Mouse (Mus musculus) CH12.LX (cell line): Measurements from ENCODE around the gene Hspa12a. TPM values are rescaled to one million over a fixed set of nuclear protein-coding genes. Genes with fewer than 3 reads are reported as not detected.

ENCODE experiments used
- DNase-seq: peaks from one replicate; pipeline ENCODE4 v3.0.0-alpha.2; 2013; ENCODE audit errors: extremely low read depth
- H3K27ac ChIP-seq: 2 replicates; pipeline ENCODE4 v1.5.1; 2012; ENCODE audit warnings: low read depth, mild to moderate bottlenecking, control low read depth, moderate library complexity; ENCODE audit not compliant: insufficient read depth
- H3K27me3 ChIP-seq: replicated peaks from 2 replicates; pipeline ENCODE3; 2012; ENCODE audit warnings: inconsistent platforms
- H3K36me3 ChIP-seq, 2 experiments: replicated peaks in 1 of 2; 2 replicates each; pipeline versions ENCODE3 to v1.6.1; 2012; ENCODE audit warnings: inconsistent platforms in 1 of 2, low read length in 1 of 2, mild to moderate bottlenecking in 1 of 2, mixed read lengths in 1 of 2, moderate library complexity in 1 of 2; ENCODE audit not compliant: control insufficient read depth in 1 of 2, insufficient read depth in 1 of 2
- H3K4me1 ChIP-seq, 2 experiments: 2 replicates each; pipeline ENCODE4 v1.6.1; 2012; ENCODE audit warnings: inconsistent platforms in 1 of 2, moderate library complexity in 1 of 2; ENCODE audit not compliant: insufficient read depth in 2 of 2, control insufficient read depth in 1 of 2
- H3K4me2 ChIP-seq: 2 replicates; pipeline ENCODE4 v1.6.1; 2012; ENCODE audit warnings: low read depth, mild to moderate bottlenecking, control low read depth; ENCODE audit not compliant: poor library complexity, insufficient read depth, severe bottlenecking
- H3K4me3 ChIP-seq, 3 experiments: fragments of 150-350 bp in 1 of 3; sonication (generic) in 1 of 3; replicated peaks in 1 of 3; 2 replicates each; pipeline versions ENCODE3 to v1.5.1; 2011 to 2012; ENCODE audit warnings: low read depth in 2 of 3, low read length in 2 of 3, mild to moderate bottlenecking in 2 of 3, moderate library complexity in 2 of 3, control low read depth in 1 of 3, improper control_type of control experiment in 1 of 3, inconsistent platforms in 1 of 3, mixed read lengths in 1 of 3; ENCODE audit not compliant: poor library complexity in 1 of 3
- H3K79me2 ChIP-seq: replicated peaks from 2 replicates; pipeline ENCODE4 v1.6.1; 2012; ENCODE audit warnings: mild to moderate bottlenecking, moderate library complexity; ENCODE audit not compliant: control insufficient read depth, poor library complexity, insufficient read depth, severe bottlenecking; ENCODE audit errors: extremely low read depth
- H3K9ac ChIP-seq: 2 replicates; pipeline ENCODE4 v1.6.1; 2012; ENCODE audit warnings: low read depth, mild to moderate bottlenecking, control low read depth, moderate library complexity; ENCODE audit not compliant: insufficient read depth
- H3K9me3 ChIP-seq: replicated peaks from 2 replicates; pipeline ENCODE3; 2012; ENCODE audit warnings: low read length, inconsistent platforms, mixed read lengths
- CHD1 ChIP-seq: IDR thresholded peaks from 2 replicates; pipeline ENCODE4 v1.6.1; 2012; ENCODE audit warnings: low read depth, low read length, improper control_type of control experiment, inconsistent platforms
- CHD2 ChIP-seq: IDR thresholded peaks from 2 replicates; pipeline ENCODE4 v1.6.1; 2011; ENCODE audit warnings: low read length, improper control_type of control experiment
- ETS1 ChIP-seq: conservative IDR thresholded peaks from 2 replicates; pipeline ENCODE4 v1.6.1; 2012; ENCODE audit warnings: low read depth, mild to moderate bottlenecking, inconsistent platforms, low read length, improper control_type of control experiment, moderate library complexity
- GABPA ChIP-seq: IDR thresholded peaks from 2 replicates; pipeline ENCODE4 v1.6.1; 2012; ENCODE audit warnings: low read depth, low read length, improper control_type of control experiment, inconsistent platforms; ENCODE audit not compliant: insufficient replicate concordance
- HCFC1 ChIP-seq: IDR thresholded peaks from 2 replicates; pipeline ENCODE4 v1.6.1; 2012; ENCODE audit warnings: low read depth, mild to moderate bottlenecking, inconsistent platforms, low read length, improper control_type of control experiment
- JUND ChIP-seq: conservative IDR thresholded peaks from 2 replicates; pipeline ENCODE4 v1.6.1; 2011; ENCODE audit warnings: low read depth, low read length, improper control_type of control experiment
- MEF2A ChIP-seq: IDR thresholded peaks from 2 replicates; pipeline ENCODE4 v1.6.1; 2014; ENCODE audit warnings: low read depth, mild to moderate bottlenecking, inconsistent platforms, low read length, improper control_type of control experiment, borderline replicate concordance
- MXI1 ChIP-seq: IDR thresholded peaks from 2 replicates; pipeline ENCODE4 v1.6.1; 2011; ENCODE audit warnings: mild to moderate bottlenecking, low read depth, low read length, improper control_type of control experiment
- MYC ChIP-seq: IDR thresholded peaks from 2 replicates; pipeline ENCODE4 v1.6.1; 2011; ENCODE audit warnings: low read depth, mild to moderate bottlenecking, improper control_type of control experiment, low read length
- NELFE ChIP-seq: IDR thresholded peaks from 2 replicates; pipeline ENCODE4 v1.6.1; 2011; ENCODE audit warnings: low read depth, low read length, improper control_type of control experiment
- NRF1 ChIP-seq: IDR thresholded peaks from 2 replicates; pipeline ENCODE4 v1.6.1; 2014; ENCODE audit warnings: low read depth, mild to moderate bottlenecking, inconsistent platforms, low read length, improper control_type of control experiment, moderate library complexity
- RAD21 ChIP-seq: IDR thresholded peaks from 2 replicates; pipeline ENCODE4 v1.6.1; 2011; ENCODE audit warnings: low read depth, mild to moderate bottlenecking, low read length, improper control_type of control experiment, moderate library complexity
- SIN3A ChIP-seq: IDR thresholded peaks from 2 replicates; pipeline ENCODE4 v1.6.1; 2012; ENCODE audit warnings: low read length, improper control_type of control experiment, inconsistent platforms
- SMC3 ChIP-seq: IDR thresholded peaks from 2 replicates; pipeline ENCODE4 v1.6.1; 2011; ENCODE audit warnings: low read depth, low read length, improper control_type of control experiment
- TBP ChIP-seq: conservative IDR thresholded peaks from 2 replicates; pipeline ENCODE4 v1.6.1; 2011; ENCODE audit warnings: low read depth, low read length, improper control_type of control experiment
- USF1 ChIP-seq: IDR thresholded peaks from 2 replicates; pipeline ENCODE4 v1.6.1; 2014; ENCODE audit warnings: low read depth, mild to moderate bottlenecking, inconsistent platforms, low read length, improper control_type of control experiment
- USF2 ChIP-seq: conservative IDR thresholded peaks from 2 replicates; pipeline ENCODE4 v1.6.1; 2011; ENCODE audit warnings: low read depth, low read length, improper control_type of control experiment
- ZNF384 ChIP-seq: IDR thresholded peaks from 2 replicates; pipeline ENCODE4 v1.6.1; 2012; ENCODE audit warnings: low read depth, low read length, improper control_type of control experiment, inconsistent platforms
- dilution Hi-C: fragments of 300-500 bp; cut with MboI; formaldehyde crosslinking; loops from 2 replicates; pipeline ENCODE4 v1.14.3; 2020; ENCODE audit warnings: low sequenced_read_pairs; ENCODE audit not compliant: extremely low pct_unique_long_range_greater_than_20kb, extremely low pct_ligation_motif_present
- in situ Hi-C: fragments of 300-500 bp; cut with MboI; formaldehyde crosslinking; loops from 3 replicates; pipeline ENCODE4 v1.14.3; 2019; ENCODE audit warnings: low sequenced_read_pairs, low pct_ligation_motif_present, low pct_unique_long_range_greater_than_20kb, mixed read lengths
- polyA plus RNA-seq: library from polyadenylated mRNA; unstranded; fragments of >175 nt; gene quantifications from 2 replicates; pipeline ENCODE4 v1.2.1, GENCODE M21; 2012; ENCODE audit warnings: low read depth; ENCODE audit not compliant: insufficient read length
- total RNA-seq, 2 experiments: library from RNA; depleted of rRNA; stranded (reverse); fragments of 300-350 nt in 1 of 2; fragments of >200 nt in 1 of 2; gene quantifications; 2 replicates each; pipeline ENCODE4 v1.2.3; 2012 to 2014

Hspa12a gene
- total and polyA plus RNA-seq, 3 experiments: 1.4 to 1.9 (median 1.4) TPM

GRCm38 (mm10) chr19:58978401-58979171, 35.1 kb upstream of the Hspa12a start (continued):
- TF ChIP-seq NELFE: no peak
- peak; percentile 8; the same call in 1 of the 2 replicates for TF ChIP-seq GABPA
- TF ChIP-seq HCFC1: no peak
- peak; percentile 68; the same call in 1 of the 2 replicates for TF ChIP-seq MXI1
- peak; percentile 68 for TF ChIP-seq SIN3A
- TF ChIP-seq USF2: no peak
- TF ChIP-seq JUND: no peak
- no peak for TF ChIP-seq RAD21
- TF ChIP-seq USF1: no peak
- no peak for TF ChIP-seq CHD2
- no peak for TF ChIP-seq CHD1
- no peak for TF ChIP-seq MEF2A
- TF ChIP-seq SMC3: no peak

GRCm38 (mm10) chr19:58975216-58975863, 31.9 kb upstream of the Hspa12a start:
- H3K27me3 ChIP-seq: no peaks in the 10 kb centered on the region
- in situ Hi-C loops: loop anchor here (10.0 kb wide), 1 partner anchor 51 kb away; no protein-coding TSS in a partner anchor
- H3K9ac ChIP-seq: no peak overlapping the region
- no peaks in the 10 kb centered on the region for H3K9me3 ChIP-seq
- H3K79me2 ChIP-seq: no peaks in the 10 kb centered on the region
- peaks cover 7 to 32% of the 10 kb centered on the region in 2 experiments for H3K4me1 ChIP-seq
- no peak overlapping the region for H3K27ac ChIP-seq
- H3K4me2 ChIP-seq: no peak overlapping the region
- no peak for DNase-seq
- dilution Hi-C loops: no loop called here
- H3K36me3 ChIP-seq: peaks cover 12 to 65% of the 10 kb centered on the region in 2 experiments
- TF ChIP-seq ETS1: no peak
- no peak for TF ChIP-seq NRF1
- no peak for TF ChIP-seq TBP
- no peak for TF ChIP-seq SMC3
- no peak for TF ChIP-seq CHD2
- no peak for TF ChIP-seq RAD21
- no peak for TF ChIP-seq ZNF384
- no peak for TF ChIP-seq MYC
- no peak for TF ChIP-seq MXI1
- H3K4me3 ChIP-seq: no peak overlapping the region
